Mouse (Mus musculus) left cerebral cortex, adult 2 months (tissue): ENCODE data around the gene Rasgef1b. TPM values are rescaled to one million over a fixed set of nuclear protein-coding genes. Genes with fewer than 3 reads are reported as not detected.

ENCODE experiments used
- DNase-seq, 2 experiments: peaks; one replicate each; pipeline ENCODE4 v3.0.0; 2021 to 2022; ENCODE audit warnings: low spot score in 2 of 2, mixed read lengths in 1 of 2; ENCODE audit errors: extremely low spot score in 1 of 2
- H3K27ac ChIP-seq: fragments of 200-600 bp; 2 replicates; pipeline ENCODE4 v1.8.1; 2022
- H3K4me3 ChIP-seq: fragments of 200-600 bp; 2 replicates; pipeline ENCODE4 v1.8.1; 2022
- CTCF ChIP-seq: fragments of 200-600 bp; IDR thresholded peaks from 2 replicates; pipeline ENCODE4 v1.8.1; 2022; ENCODE audit warnings: antibody characterized with exemption, mild to moderate bottlenecking, moderate library complexity
- intact Hi-C: fragments of 180-260 bp; cut with DNase I; formaldehyde crosslinking; loops from one replicate; pipeline ENCODE4 v1.15.1; 2025
- total RNA-seq, 2 experiments: library from RNA; stranded (reverse); gene quantifications; 2 replicates each; pipeline ENCODE4 v1.2.3; 2021

Rasgef1b gene
- total RNA-seq, 2 experiments from 2014 or later = 65.7 to 88.8 TPM

GRCm38 (mm10) chr5:99632649-99633310, 96.1 kb downstream of the Rasgef1b start:
- intact Hi-C loops = no loop called here
- H3K27ac ChIP-seq = no peak overlapping the region
- no peak for DNase-seq
- TF ChIP-seq CTCF = no peak
- H3K4me3 ChIP-seq = no peak overlapping the region

GRCm38 (mm10) chr5:99630087-99630486, 98.8 kb downstream of the Rasgef1b start:
- H3K27ac ChIP-seq = no peak overlapping the region
- H3K4me3 ChIP-seq = no peak overlapping the region
- DNase-seq = no peak
- TF ChIP-seq CTCF = peak; percentile 58
- intact Hi-C loops = no loop called here

- TF ChIP-seq CTCF = no peak
- Histone ChIP-seq H3K4me3 (no peak overlapping the region), H3K27ac (no peak overlapping the region)
- DNase-seq = no peak
- intact Hi-C loops = no loop called here
Observed at GRCm38 (mm10) chr5:99625603-99626002, 103.3 kb downstream of the Rasgef1b start.

- DNase-seq = no peak
- TF ChIP-seq CTCF = no peak
Observed at GRCm38 (mm10) chr5:99620771-99621170, 108.1 kb downstream of the Rasgef1b start.

GRCm38 (mm10) chr5:99617271-99617800, 111.5 kb downstream of the Rasgef1b start:
- Histone ChIP-seq H3K4me3 (no peak overlapping the region), H3K27ac (no peak overlapping the region)
- intact Hi-C loops = no loop called here
- no peak for DNase-seq
- no peak for TF ChIP-seq CTCF

More at GRCm38 (mm10) chr5:99620771-99621170, 108.1 kb downstream of the Rasgef1b start:
- no peak overlapping the region for H3K27ac ChIP-seq
- H3K4me3 ChIP-seq = no peak overlapping the region
- intact Hi-C loops = no loop called here

GRCm38 (mm10) chr5:99613321-99614118, 115.3 kb downstream of the Rasgef1b start:
- Histone ChIP-seq H3K27ac (peak overlapping the region; percentile 20), H3K4me3 (peak overlapping the region; percentile 40)
- no peak for TF ChIP-seq CTCF
- DNase-seq = no peak
- intact Hi-C loops = no loop called here

- TF ChIP-seq CTCF = no peak
- no peak for DNase-seq
- no peak overlapping the region for H3K4me3 ChIP-seq
- intact Hi-C loops = no loop called here
- H3K27ac ChIP-seq = no peak overlapping the region
Observed at GRCm38 (mm10) chr5:99607602-99608001, 121.3 kb downstream of the Rasgef1b start.

GRCm38 (mm10) chr5:99606164-99606858, 122.6 kb downstream of the Rasgef1b start:
- no peak for DNase-seq
- Histone ChIP-seq H3K4me3 (no peak overlapping the region), H3K27ac (no peak overlapping the region)
- TF ChIP-seq CTCF = no peak
- intact Hi-C loops = no loop called here

- DNase-seq = no peak
- Histone ChIP-seq H3K4me3 (no peak overlapping the region), H3K27ac (no peak overlapping the region; the same call in 1 of the 2 replicates)
- intact Hi-C loops = no loop called here
- TF ChIP-seq CTCF = no peak
Observed at GRCm38 (mm10) chr5:99602244-99603023, 126.4 kb downstream of the Rasgef1b start.

- no peak overlapping the region for H3K27ac ChIP-seq
- intact Hi-C loops = loop anchor here (5.0 kb wide), 1 partner anchor 217 kb away; no protein-coding TSS in a partner anchor
- DNase-seq = no peak
- H3K4me3 ChIP-seq = no peak overlapping the region
- no peak for TF ChIP-seq CTCF
Observed at GRCm38 (mm10) chr5:99599376-99599775, 129.5 kb downstream of the Rasgef1b start.
